Mouse (Mus musculus): ENCODE measurements at regions not wholly inside any gene's neighbourhood (a gene's known extent, or its start where the extent isn't known, plus 50 kb on each side); places are given as distances from the start of the nearest gene placed in this dataset.

DNA sequence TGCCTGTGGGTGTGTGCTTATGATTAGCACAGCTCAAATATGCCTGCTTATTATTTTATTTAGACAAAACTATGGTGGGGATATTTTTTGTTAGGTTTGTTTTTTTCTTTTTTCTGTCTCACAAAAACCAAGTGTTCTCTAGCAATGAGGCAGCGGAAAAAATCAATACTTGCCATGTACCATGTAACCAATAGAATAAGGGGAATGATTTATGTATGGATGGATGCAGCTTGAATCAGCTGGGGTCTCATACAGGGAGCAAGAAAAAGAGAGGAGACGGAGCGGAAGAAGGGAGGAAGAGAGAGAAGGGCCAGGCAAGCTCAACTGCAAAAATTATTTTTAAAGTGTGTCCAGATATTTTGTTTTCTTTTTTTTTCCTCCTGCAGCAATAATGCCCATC is 97.2 kb upstream of the Ccdc85a start:
- TF ChIP-seq CTCF (IDR thresholded peaks at IDR 0.05; ENCODE audit: extremely low read depth, insufficient read depth, low read length) (no peak), POLR2A (IDR thresholded peaks at IDR 0.05; ENCODE audit: extremely low read depth, insufficient read depth, low read length) (no peak)
